Mouse (Mus musculus) bone marrow, adult 2 months (tissue): ENCODE results near the gene 2810006K23Rik. TPM values are rescaled to one million over a fixed set of nuclear protein-coding genes. Genes with fewer than 3 reads are reported as not detected.
A peak's percentile ranks its signal among the peaks of the same experiment; 100 is the strongest.
"Not testable (repeated sequence)": the region's sequence is repeated elsewhere in the genome, so short reads cannot be mapped to it uniquely, and the experiment has no call there.

Source experiments
- H3K27ac ChIP-seq: fragments of 200-500 bp; 2 replicates; pipeline ENCODE4 v1.5.1; 2012; ENCODE audit warnings: low read depth, mild to moderate bottlenecking, control low read depth, inconsistent platforms, low read length; ENCODE audit not compliant: control insufficient read depth, poor library complexity, insufficient read depth
- H3K4me1 ChIP-seq: fragments of 200-500 bp; 2 replicates; pipeline ENCODE4 v1.6.1; 2011; ENCODE audit warnings: low read length; ENCODE audit not compliant: control insufficient read depth, insufficient read depth
- H3K4me3 ChIP-seq: fragments of 200-500 bp; replicated peaks from 2 replicates; pipeline ENCODE3; 2011; ENCODE audit warnings: mild to moderate bottlenecking, low read depth, low read length, control low read depth; ENCODE audit not compliant: control insufficient read depth
- CTCF ChIP-seq: fragments of 200-500 bp; IDR thresholded peaks from 2 replicates; pipeline ENCODE4 v1.5.1; 2011; ENCODE audit warnings: low read length, control low read depth; ENCODE audit not compliant: control insufficient read depth, insufficient read depth
- POLR2A ChIP-seq: fragments of 200-500 bp; IDR thresholded peaks from 2 replicates; pipeline ENCODE4 v1.6.1; 2011; ENCODE audit warnings: low read depth, mild to moderate bottlenecking, control low read depth, low read length, borderline replicate concordance; ENCODE audit not compliant: control insufficient read depth
- WGBS: fragments of 180-500 bp; shearing (Covaris S2); methylation state at CpG from one replicate; pipeline ENCODE4 v1.1.7; 2018; 5-methylcytosine and 5-hydroxymethylcytosine counted together
- polyA plus RNA-seq: library from polyadenylated mRNA; stranded (reverse); fragments of >200 nt; gene quantifications from 2 replicates; pipeline ENCODE4 v1.2.4, GENCODE M21; 2011; ENCODE audit warnings: low replicate concordance; ENCODE audit not compliant: missing spikeins, insufficient read depth, insufficient read length

2810006K23Rik gene
- polyA plus RNA-seq: 3.1 and 6.3 TPM in 2 replicates

- H3K27ac ChIP-seq: peak within 1 kb of the TSS; percentile 95
- WGBS: under 1% methylated on average over 72 of the region's 72 CpGs
- H3K4me3 ChIP-seq: peak within 1 kb of the TSS; percentile 95
- H3K4me1 ChIP-seq: peaks cover 3% of the 10 kb centered on the region; the same call in 1 of the 2 replicates
- TF ChIP-seq POLR2A: peak; percentile 99
- TF ChIP-seq CTCF: 0 out of 2 replicates have a peak, but pooled peaks have one; percentile 1
These were observed at the start of gene 2810006K23Rik, which contains the start of gene Mphosph9 for GRCm38 (mm10) chr5:124327510-124328364. 2810006K23Rik (plus strand) TSS chr5:124328089. Mphosph9 (minus strand) TSS chr5:124327972.

DNA sequence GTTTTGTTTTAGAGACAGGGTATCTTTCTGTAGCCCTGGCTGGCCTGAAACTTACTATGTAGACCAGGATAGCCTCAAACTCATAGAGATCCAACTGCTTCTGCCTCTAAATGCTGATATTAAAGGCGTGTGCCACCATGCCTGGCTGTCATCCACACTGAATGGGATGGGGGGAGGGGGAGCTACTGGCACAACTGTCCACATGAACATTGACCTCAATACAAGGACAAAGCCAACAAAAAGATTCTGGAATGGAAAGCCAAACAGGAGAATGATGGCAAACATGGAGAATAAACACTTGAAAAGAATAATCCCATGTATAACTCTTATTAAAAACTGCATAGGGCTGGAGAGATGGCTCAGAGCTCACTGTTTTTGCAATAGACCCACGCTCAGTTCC is 45.0 kb upstream of the 2810006K23Rik start:
- WGBS: 81% methylated on average over 2 of the region's 2 CpGs
- Histone ChIP-seq H3K27ac (no peak overlapping the region), H3K4me3 (no peak overlapping the region), H3K4me1 (no peaks in the 10 kb centered on the region)
- TF ChIP-seq CTCF: no peak
- no peak for TF ChIP-seq POLR2A

GRCm38 (mm10) chr5:124284330-124284729 is 43.6 kb upstream of the 2810006K23Rik start:
- H3K4me1 ChIP-seq: no peaks in the 10 kb centered on the region
- H3K4me3 ChIP-seq: no peak overlapping the region
- no peak overlapping the region for H3K27ac ChIP-seq
- no peak for TF ChIP-seq POLR2A
- TF ChIP-seq CTCF: no peak
- WGBS: 76% methylated on average over 3 of the region's 3 CpGs

- H3K4me1 ChIP-seq: no peaks in the 10 kb centered on the region
- TF ChIP-seq POLR2A (no peak), CTCF (no peak)
- H3K27ac ChIP-seq: no peak overlapping the region
- 91% methylated on average over 6 of the region's 6 CpGs for WGBS
- H3K4me3 ChIP-seq: no peak overlapping the region
These were observed 40.2 kb upstream of the 2810006K23Rik start for GRCm38 (mm10) chr5:124287616-124288247.

GRCm38 (mm10) chr5:124290216-124290615 is 37.7 kb upstream of the 2810006K23Rik start:
- H3K4me1 ChIP-seq: no peaks in the 10 kb centered on the region
- TF ChIP-seq CTCF: no peak
- no peak for TF ChIP-seq POLR2A
- no peak overlapping the region for H3K4me3 ChIP-seq
- H3K27ac ChIP-seq: no peak overlapping the region
- 88% methylated on average over 4 of the region's 4 CpGs for WGBS

DNA sequence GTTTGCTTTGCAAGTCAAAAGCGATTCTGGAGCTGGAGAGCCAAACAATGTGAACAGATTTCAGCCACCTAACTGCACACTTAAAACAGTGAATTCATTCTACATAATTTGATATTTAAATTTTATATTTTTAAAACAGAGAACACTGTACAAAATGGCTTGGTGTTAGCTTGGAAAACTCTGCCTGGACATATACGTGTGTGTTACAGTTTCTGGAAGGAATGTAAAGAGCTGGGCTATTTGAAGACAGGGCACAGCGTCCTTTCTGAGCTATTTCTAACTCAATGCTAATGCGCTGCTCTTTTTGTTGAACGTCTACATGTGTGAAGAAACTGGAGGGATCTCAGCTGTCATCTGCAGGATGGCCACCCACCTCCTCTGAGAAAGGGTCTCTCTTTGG is 33.9 kb upstream of the 2810006K23Rik start:
- Histone ChIP-seq H3K4me1 (no peaks in the 10 kb centered on the region), H3K27ac (no peak overlapping the region), H3K4me3 (no peak overlapping the region)
- whole genome bisulfite sequencing: 94% methylated on average over 5 of the region's 5 CpGs
- TF ChIP-seq POLR2A (no peak), CTCF (no peak)

- WGBS: 91% methylated on average over 4 of the region's 4 CpGs
- TF ChIP-seq CTCF (no peak), POLR2A (no peak)
- Histone ChIP-seq H3K4me1 (no peaks in the 10 kb centered on the region), H3K27ac (no peak overlapping the region), H3K4me3 (no peak overlapping the region)
These were observed 31.4 kb upstream of the 2810006K23Rik start for GRCm38 (mm10) chr5:124296475-124296874.

DNA sequence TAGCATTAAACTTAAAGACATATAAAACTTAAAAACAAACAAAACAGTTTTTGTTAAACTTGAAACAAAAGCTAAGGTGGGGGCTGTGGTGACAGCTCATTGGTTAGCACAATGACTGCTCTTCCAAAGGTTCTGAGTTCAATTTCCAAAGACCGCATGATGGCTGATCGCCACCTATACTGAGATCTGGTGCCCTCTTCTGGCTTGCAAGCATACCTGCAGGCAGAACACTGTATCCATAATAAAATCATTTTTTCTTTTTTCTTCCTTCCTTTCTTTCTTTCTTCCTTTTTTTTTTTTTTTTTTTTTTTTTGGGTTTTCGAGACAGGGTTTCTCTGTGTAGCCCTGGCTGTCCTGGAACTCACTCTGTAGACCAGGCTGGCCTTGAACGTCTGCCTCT is 28.6 kb upstream of the 2810006K23Rik start:
- not testable (repeated sequence) for H3K4me3 ChIP-seq, H3K4me1 ChIP-seq, H3K27ac ChIP-seq
- WGBS: 61% methylated on average over 3 of the region's 4 CpGs
- TF ChIP-seq CTCF: peak; percentile 54

- H3K4me3 ChIP-seq: no peak overlapping the region
- no peak for TF ChIP-seq CTCF
- TF ChIP-seq POLR2A: no peak
- H3K4me1 ChIP-seq: no peaks in the 10 kb centered on the region
- 91% methylated on average over 4 of the region's 4 CpGs for WGBS
- no peak overlapping the region for H3K27ac ChIP-seq
These were observed 27.8 kb upstream of the 2810006K23Rik start for GRCm38 (mm10) chr5:124300132-124300531.

- not testable (repeated sequence) for H3K4me3 ChIP-seq, H3K27ac ChIP-seq, H3K4me1 ChIP-seq
- WGBS: 30% methylated on average over 6 of the region's 6 CpGs
These were observed 25.0 kb upstream of the 2810006K23Rik start for GRCm38 (mm10) chr5:124302853-124303252.
